Mouse (Mus musculus) v-Abl transformed pro-B cells (cell line): Measurements from ENCODE around the gene Sh3gl1.

Experiments
- in situ Hi-C, 2 experiments: fragments of 400-800 bp; cut with MboI; formaldehyde crosslinking; loops; one replicate each; pipeline ENCODE4 v1.15.1; 2025; ENCODE audit not compliant: unreplicated experiment in 2 of 2

Sh3gl1 gene

GRCm38 (mm10) chr17:56022131-56022988 lies 14.1 kb downstream of the Sh3gl1 start:
- in situ Hi-C loops = no loop called here

GRCm38 (mm10) chr17:56021161-56021910 lies 15.1 kb downstream of the Sh3gl1 start:
- in situ Hi-C loops = no loop called here

DNA sequence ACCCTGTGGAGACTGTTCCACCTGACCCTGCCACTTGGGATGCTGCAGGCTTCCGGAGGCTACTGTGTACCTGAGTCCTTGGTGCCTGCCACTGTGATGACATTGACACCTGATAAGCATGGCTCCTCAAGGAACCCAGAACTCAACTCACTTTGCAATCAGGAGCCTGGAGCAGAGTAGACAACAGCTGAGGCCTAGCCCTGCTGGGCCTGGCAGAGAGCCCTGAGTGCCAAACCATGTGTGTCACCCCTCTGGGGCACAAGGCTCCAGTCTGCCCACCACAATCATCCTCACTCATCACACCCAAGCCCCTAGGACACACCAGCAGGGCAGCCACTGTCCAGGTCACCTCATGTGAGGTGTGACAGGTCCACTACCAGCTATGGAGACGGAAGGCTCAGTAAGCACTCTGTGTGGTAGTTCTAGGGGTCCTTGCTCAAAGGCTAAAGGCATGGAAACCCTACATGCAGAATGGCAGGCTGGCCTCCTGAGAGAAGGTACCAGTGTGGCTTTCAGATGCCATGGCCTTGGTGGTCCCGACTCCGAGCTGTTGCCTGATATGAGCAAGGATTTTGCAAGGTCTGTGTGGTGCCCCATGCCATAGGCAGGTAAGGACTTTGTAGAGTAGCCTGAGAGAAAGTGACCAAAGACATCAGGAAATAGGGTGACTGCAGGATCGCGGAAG lies 15.9 kb downstream of the Sh3gl1 start:
- in situ Hi-C loops = no loop called here

DNA sequence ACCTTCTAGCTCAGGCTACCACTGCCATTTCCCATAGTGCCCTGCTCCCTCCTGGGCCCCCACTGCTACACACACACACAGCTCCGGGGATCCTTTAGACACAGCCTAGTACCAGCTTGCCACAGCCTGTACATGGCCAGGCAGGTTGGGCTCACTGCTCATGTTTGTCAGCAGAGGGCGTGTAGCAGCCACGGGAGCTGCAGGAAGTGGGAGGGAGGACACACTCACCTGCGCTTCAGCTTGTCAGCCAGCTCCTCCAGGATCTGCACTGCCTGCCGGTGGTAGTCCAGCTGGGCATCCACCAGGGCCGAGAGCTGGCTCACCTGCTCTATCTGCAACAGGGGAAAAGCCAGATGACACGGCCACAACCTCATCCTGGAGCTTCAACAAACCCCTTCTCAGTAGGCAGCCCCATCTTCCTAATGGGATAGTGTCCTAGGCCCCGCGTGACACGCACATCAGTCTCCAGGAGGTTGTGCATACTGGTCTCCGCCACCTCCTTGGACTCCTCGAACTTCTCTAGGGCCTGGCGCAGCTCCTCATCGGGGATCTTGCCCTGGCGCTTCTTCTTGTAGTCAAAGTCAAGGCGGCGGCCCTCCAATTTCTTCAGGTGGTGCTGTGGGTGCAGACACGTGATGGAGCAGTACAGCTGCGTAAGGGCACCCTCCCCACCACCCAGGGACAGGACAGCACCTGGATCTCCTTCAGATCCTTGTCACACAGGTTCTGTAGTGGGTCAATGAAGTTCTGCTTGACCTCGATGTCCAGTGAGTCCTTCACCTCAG lies 17.9 kb downstream of the Sh3gl1 start:
- in situ Hi-C loops = loop anchor here (10.0 kb wide), 1 partner anchor 314 kb away; no protein-coding TSS in a partner anchor

DNA sequence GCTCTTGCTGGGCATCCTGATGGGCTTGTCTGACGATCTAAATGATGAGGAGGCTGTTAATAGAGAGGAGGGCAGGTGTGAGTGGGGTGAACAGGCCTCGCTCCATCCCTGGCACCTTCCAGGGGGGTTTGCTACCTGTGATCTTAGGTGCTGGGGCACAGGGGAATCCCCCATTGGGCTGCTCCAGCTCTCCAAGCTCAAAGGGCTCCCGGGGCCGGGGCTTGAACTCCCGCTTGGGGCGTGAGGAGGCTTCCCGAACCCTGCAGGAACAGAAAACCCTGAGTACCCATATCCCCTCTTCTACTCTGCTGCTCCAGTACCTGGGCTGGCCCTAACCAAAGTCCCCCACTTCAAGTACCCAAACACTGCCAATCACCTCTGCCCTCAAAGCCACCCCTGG lies 18.6 kb downstream of the Sh3gl1 start:
- in situ Hi-C loops = loop anchor here (10.0 kb wide), 1 partner anchor 313 kb away; no protein-coding TSS in a partner anchor

DNA sequence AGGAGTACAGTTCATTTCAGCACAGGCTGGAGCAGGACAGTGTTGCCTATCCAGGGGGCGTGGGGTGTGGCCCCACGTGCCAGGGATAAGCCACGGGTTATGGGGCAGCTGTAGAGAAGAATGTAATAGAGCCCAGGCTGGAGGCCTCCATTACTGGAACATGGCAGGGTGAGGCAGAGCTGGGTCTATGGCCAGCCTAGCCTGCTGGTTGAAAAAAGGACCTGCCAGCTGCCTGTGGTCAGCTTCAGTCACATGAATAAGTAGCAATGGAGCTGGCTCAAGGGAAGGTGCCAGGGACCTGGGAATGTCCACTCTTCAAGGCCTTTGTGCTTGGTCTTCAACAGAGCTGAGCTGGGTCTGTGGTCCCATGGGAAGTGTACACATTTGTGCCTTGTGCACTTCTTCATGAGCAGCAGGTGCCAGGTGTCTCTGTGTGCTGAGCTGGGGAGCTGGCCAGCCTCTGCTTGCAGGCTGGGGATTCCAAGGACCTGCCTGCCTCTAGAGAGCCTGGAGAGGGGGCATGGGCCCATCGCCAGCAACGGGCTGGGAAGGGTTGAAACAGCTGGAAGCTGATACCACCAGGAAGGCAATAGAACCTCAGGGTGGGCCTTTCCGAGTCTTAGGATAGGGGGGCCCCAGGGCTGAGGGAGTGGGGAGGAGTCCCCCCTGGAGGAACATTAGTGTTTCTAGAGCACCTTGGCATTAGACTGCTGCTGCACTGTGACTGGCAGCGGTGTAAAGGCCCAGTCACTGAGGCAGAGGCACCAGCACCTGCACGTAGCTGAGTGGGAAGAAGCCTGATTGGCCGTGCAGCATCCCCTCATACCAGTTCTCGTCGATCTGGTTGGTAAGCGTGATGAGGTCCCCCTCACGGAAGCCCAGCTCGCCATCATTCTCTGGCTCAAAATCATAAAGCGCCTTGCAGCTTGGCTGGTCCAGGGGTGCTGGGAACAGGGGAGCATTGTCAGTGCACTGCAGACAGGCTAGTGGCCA lies 19.3 kb downstream of the Sh3gl1 start:
- in situ Hi-C loops = loop anchor here (10.0 kb wide), 1 partner anchor 312 kb away; no protein-coding TSS in a partner anchor

DNA sequence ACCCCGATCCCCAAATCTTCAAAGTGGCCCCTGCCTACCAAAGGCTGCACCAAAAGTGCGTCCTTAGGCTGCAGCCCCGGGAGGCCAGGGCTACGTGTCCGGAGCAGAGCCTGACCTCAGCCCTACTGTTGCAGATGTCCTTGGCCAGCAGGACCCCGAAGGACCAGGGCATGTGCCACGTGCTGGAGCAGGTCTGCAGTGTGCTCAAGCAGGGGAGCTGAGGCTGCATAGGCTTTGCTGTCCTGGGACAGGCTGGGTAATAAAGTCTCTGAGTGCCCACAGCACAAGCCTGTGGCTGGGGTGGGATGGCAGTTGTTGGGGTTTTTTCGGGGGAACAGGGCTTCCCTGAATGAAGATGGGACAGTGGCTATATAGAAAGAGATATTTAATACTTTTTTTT lies 20.1 kb downstream of the Sh3gl1 start:
- in situ Hi-C loops = loop anchor here (10.0 kb wide), 1 partner anchor 312 kb away; no protein-coding TSS in a partner anchor

DNA sequence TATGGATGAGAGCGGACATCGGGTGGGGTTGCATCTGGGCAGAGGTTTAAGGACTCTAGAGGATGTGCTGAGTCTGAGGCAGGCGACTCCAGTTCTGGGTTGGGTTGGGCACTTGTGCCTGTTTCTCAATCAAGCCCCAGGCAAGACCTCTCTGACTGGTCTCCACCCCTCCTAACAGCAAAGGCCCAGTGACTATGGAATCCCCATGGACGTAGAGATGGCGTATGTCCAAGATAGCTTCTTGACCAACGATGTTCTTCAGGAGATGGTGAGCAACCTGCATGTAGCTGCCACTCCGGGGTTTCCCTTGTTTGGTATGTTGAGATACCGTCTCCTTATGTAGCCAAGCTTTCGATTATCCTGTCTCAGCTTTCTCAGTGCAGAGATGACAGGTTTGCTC lies 21.1 kb downstream of the Sh3gl1 start:
- in situ Hi-C loops = loop anchor here (10.0 kb wide), 1 partner anchor 310 kb away; no protein-coding TSS in a partner anchor

DNA sequence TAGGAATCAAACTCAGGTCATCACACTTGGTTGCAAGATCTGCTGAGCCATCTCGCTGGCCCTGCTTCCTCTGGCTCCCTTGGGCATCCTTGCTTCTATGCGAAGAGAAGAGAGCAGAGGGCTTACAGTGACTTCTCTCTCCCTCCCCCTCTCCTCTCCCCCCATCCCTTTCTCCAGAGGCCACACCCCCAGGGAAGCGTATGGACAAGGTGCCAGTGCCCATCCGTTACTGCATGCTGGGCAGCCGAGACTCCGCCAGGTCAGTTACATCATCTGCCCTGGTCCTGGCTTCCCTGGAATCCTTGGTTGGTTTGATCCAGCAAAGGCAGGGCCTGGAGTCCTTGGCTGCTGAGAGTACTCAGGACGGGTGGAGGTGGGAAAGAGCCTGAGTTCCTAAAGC lies 25.0 kb downstream of the Sh3gl1 start:
- in situ Hi-C loops = loop anchor here (5.0 to 10.0 kb wide), 2 partner anchors 39 to 307 kb away; partner anchors contain the start of gene Shd (in 1 of the 2)

DNA sequence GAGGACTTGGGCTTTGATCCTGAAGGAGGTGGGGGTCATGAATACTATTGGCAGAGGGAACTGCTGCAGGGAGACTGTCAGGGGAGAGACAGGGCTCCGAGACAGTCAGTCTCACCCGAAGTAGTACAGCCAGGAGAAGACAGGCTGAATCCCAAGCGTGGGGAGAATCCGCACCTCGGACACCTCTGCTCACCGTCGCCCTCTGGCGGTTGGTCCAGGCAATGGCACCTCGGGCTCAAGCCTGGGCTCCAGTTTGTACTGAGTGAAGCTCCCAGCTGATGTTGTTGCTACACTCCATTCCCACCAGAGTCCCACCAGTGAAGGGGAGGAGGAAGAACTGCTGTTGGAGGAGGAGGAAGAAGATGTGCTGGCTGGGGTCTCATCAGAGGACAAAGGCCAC lies 25.8 kb downstream of the Sh3gl1 start:
- in situ Hi-C loops = loop anchor here (5.0 to 10.0 kb wide), 2 partner anchors 38 to 306 kb away; partner anchors contain the start of gene Shd (in 1 of the 2)

- in situ Hi-C loops = loop anchor here (5.0 to 10.0 kb wide), 2 partner anchors 38 to 305 kb away; partner anchors contain the start of gene Shd (in 1 of the 2)
These were observed 26.2 kb downstream of the Sh3gl1 start for GRCm38 (mm10) chr17:56010255-56010654.

DNA sequence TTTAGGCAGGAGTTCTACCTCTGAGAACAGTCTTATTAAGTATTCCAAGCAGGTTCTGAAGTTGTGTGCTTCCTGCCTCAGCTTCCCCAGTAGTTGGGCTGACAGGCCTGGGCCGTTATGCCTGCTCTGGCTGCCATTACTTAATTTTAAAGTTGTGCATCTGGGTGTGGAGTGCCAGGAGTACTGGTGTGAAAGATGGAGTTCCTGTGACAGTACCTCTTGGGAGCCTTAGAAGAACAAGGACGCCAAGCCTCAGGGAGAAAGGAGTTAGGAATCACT lies 26.5 kb downstream of the Sh3gl1 start:
- in situ Hi-C loops = loop anchor here (5.0 to 10.0 kb wide), 2 partner anchors 38 to 305 kb away; partner anchors contain the start of gene Shd (in 1 of the 2)

- in situ Hi-C loops = no loop called here
These were observed 27.1 kb downstream of the Sh3gl1 start for GRCm38 (mm10) chr17:56009088-56009961.

GRCm38 (mm10) chr17:56008356-56009087 lies 27.9 kb downstream of the Sh3gl1 start:
- in situ Hi-C loops = no loop called here

DNA sequence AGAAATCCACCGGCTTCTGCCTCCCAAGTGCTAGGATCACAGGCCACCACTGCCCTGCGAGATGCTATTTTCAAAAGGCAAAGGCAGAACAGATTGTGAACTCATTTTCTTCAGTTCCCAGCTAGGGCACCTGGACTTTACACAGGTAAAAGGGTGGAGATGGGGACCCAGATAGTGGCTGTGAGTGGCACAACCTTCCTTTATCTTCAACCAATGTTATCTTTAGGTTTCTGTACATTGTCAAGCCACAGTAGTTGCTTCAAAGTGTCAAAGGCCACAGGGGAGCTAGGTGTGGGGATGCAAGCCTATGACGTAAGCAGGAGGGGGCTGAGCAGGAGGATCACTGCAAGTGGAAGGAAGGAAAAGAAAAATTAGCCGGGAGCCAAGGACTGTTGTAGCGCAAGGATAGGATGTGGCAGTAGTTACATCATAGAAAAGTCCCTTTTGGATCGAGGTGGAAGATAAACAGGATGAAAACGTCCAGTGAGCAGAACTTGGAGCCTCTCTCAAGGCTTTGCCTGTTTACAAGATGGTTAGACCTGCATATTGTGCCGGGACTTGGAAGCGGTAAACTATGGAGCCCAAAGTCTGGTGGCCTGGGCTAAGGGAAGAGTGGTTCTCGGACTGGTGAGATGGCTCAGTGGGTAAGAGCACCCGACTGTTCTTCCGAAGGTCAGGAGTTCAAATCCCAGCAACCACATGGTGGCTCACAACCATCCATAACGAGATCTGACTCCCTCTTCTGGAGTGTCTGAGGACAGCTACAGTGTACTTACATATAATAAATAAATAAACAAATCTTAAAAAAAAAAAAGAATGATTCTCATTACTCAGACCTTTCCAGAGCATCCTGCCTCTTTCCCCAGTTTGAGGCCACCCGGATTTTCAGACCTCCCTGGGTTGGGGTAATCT lies 28.7 kb downstream of the Sh3gl1 start:
- in situ Hi-C loops = no loop called here

DNA sequence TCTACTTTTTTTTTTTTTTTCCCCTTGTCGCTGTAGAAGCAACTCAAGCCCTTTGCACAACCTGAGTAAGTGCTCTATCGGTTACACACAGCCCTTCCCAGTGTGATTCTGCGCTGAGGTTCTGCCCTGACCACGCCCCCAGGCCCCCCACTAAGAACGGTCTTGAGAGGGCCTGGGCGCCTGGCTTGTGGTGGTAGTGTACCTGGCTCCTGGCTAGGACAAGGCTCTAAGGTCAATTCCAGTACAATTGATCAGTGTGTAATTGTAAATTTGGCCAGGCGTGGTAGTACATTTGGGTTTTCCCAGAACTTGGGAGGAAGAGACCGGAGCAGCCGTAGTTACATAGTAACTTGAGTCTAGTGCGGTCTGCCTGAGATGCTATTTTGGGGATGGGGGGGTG lies 29.5 kb downstream of the Sh3gl1 start:
- in situ Hi-C loops = no loop called here
